Mouse (Mus musculus) heart, adult 2 months (tissue): ENCODE data around the gene Gm5148.

ENCODE experiments used
- CTCF ChIP-seq: fragments of 200-600 bp; IDR thresholded peaks from 2 replicates; pipeline ENCODE4 v1.8.1; 2022; ENCODE audit warnings: antibody characterized with exemption, mild to moderate bottlenecking, moderate library complexity
- EP300 ChIP-seq: fragments of 200-500 bp; IDR thresholded peaks from 2 replicates; pipeline ENCODE4 v1.6.1; 2011; ENCODE audit warnings: low read depth, low read length, control low read depth; ENCODE audit not compliant: insufficient read depth
- POLR2A ChIP-seq: fragments of 200-500 bp; IDR thresholded peaks from 2 replicates; pipeline ENCODE4 v1.6.1; 2011; ENCODE audit warnings: mild to moderate bottlenecking, low read depth, low read length, control low read depth; ENCODE audit not compliant: insufficient read depth

DNA sequence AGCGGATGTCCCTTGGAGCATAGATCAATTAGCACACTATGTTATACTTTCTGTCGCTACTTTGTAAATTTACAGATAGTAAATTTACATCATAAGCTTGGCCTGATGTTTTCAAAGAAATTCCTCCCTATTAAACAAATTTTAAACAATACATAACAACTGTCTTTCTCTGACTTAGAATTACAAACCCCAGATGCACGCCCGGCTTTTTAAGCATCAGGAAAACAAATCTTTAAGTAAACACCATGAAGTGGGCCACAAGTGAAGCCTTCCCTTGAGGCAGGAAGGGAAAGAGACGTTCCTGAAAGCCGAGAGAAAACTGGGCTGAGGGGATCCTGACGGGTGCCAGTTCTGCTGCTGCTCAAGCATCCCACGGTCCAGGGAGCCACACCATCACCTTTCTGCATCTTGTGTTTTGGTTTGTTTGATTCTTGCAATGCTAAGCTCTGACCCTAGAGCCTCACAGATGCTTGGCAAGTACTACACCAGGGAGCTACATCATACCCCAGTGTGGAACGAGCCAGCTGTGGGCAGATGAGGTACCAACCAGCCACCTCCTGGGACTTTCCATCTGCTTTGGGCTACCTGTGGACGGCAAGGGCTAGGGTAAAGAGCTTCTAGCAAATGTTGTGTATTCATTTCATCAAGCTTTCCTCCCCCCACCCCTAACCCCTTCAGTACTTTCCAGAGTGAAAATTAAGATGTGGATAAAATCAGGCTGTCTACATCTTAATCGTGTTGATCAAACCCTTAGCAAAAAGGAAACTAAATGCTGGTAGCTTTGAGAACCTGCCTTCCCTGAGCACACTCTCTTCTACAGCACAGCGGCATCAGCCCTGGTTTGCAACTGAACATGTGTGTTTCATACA, 43.1 kb upstream of the Gm5148 start:
- TF ChIP-seq POLR2A (no peak), CTCF (no peak), EP300 (no peak)
